Comparison of ENCODE assay signal across 18 mouse cellular contexts in the genomic region with DNA sequence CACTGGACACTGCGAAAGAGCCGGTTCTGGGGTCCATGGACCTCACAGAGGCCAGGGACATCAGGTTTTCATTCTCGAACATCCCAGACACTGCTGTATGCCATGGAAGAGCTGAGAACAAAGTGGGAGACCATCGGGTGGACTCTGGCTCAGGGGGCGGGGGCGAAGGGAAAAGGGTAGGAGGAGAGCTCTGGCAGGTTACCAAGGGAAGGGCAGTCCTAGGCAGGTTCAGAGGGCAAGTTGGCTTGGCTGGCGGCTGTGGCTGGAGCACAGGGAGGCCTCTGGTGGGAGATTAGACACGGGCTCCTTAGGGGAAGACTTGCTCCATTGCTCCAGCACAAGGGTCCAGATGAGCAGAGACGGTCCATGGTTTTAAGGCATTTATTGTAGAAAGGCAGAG.
"Had no signal": no experiment of that assay in that cellular context is flagged by ENCODE, and none has a peak within 500 bp of the region (broad histone marks: within the 10 kb centered on the region; RNA-seq: fewer than 3 reads in every experiment).

No protein-coding gene starts in this region.

- H3K9ac ChIP-seq: lung, embryonic 14.5 days; midbrain, embryonic 12.5 days; neural tube, embryonic 13.5 days; neural tube, embryonic 15.5 days had no signal

- H3K4me3 ChIP-seq: midbrain, embryonic 10.5 days; midbrain, embryonic 12.5 days; myocyte; neural tube, embryonic 13.5 days; neural tube, embryonic 15.5 days had no signal

- H3K27ac ChIP-seq: midbrain, embryonic 10.5 days; midbrain, embryonic 12.5 days; neural tube, embryonic 13.5 days; neural tube, embryonic 15.5 days had no signal

- H3K27me3 ChIP-seq: midbrain, embryonic 12.5 days; neural tube, embryonic 13.5 days; neural tube, embryonic 15.5 days had no signal

- H3K4me1 ChIP-seq: midbrain, embryonic 10.5 days; midbrain, embryonic 12.5 days had no signal

- DNase-seq: lung, embryonic 14.5 days; lung, postnatal 10 days; lung, postnatal 4 days; midbrain, embryonic 14.5 days; retina, postnatal 1 day; right cerebral cortex, adult 18-20 months; right cerebral cortex, postnatal 25 days; right cerebral cortex, postnatal 4 days; spleen, adult 18-20 months; thymus, adult 18-20 months; thymus, postnatal 14 days; thymus, postnatal 36 days had no signal

- H3K36me3 ChIP-seq: midbrain, embryonic 10.5 days; midbrain, embryonic 12.5 days; neural tube, embryonic 13.5 days; neural tube, embryonic 15.5 days had no signal

- ATAC-seq: midbrain, embryonic 16.5 days had no signal

- H3K9me3 ChIP-seq: midbrain, embryonic 10.5 days; neural tube, embryonic 13.5 days; neural tube, embryonic 15.5 days had no signal

- H3K4me2 ChIP-seq: lung, embryonic 14.5 days; midbrain, embryonic 12.5 days; neural tube, embryonic 13.5 days; neural tube, embryonic 15.5 days had no signal
